ENCODE assay signal across 23 mouse cellular contexts in genomic region chr7:83652498-83652897, GRCm38 (mm10). TPM values are rescaled to one million over a fixed set of nuclear protein-coding genes. Genes with fewer than 3 reads are reported as not detected.
DNase-seq lines count a peak whose midpoint lies in the region; ATAC-seq and TF ChIP-seq lines count a peak whose summit lies in the region.
"Had no signal": no experiment of that assay in that cellular context is flagged by ENCODE, and none has a peak within 500 bp of the region (broad histone marks: within the 10 kb centered on the region; RNA-seq: fewer than 3 reads in every experiment).

No protein-coding gene starts in this region.

- H3K4me2 ChIP-seq in midbrain, postnatal 0 days (ENCODE audit: low read depth, low read length, poor library complexity, severe bottlenecking), result no peak overlapping the region
- no peak overlapping the region for H3K4me2 ChIP-seq in midbrain, embryonic 15.5 days
- no peak overlapping the region for H3K4me2 ChIP-seq in stomach, postnatal 0 days (replicated peaks; ENCODE audit: low read depth)
- H3K4me2 ChIP-seq: embryonic facial prominence, embryonic 13.5 days; forebrain, embryonic 12.5 days; heart, embryonic 11.5 days; hindbrain, embryonic 12.5 days had no signal

- DNase-seq in heart, adult 2 months, result no peak
- DNase-seq in heart, postnatal 25 days (ENCODE audit: low spot score), result no peak
- DNase-seq in midbrain, postnatal 0 days (ENCODE audit: low spot score), result no peak
- DNase-seq in stomach, postnatal 0 days (ENCODE audit: low spot score), result no peak
- no peak for DNase-seq in spleen, adult 12 weeks (ENCODE audit: low spot score)
- DNase-seq: adrenal gland, adult 8-10 months; cerebellum, adult 2 months; cerebellum, postnatal 25 days; gastrocnemius, adult 2 months; heart, postnatal 10 days; kidney, adult 18-20 months; lung, postnatal 4 days; midbrain, embryonic 14.5 days; thymus, postnatal 25 days had no signal

- H3K27ac ChIP-seq in heart, adult 2 months, result no peak overlapping the region
- H3K27ac ChIP-seq in midbrain, postnatal 0 days (ENCODE audit: low read depth, low read length), result no peak overlapping the region
- H3K27ac ChIP-seq in midbrain, embryonic 15.5 days, result no peak overlapping the region
- no peak overlapping the region for H3K27ac ChIP-seq in brown adipose tissue, adult 24 weeks (replicated peaks; ENCODE audit: low read depth, low read length)
- H3K27ac ChIP-seq in stomach, postnatal 0 days (replicated peaks), result no peak overlapping the region
- H3K27ac ChIP-seq: embryonic facial prominence, embryonic 13.5 days; forebrain, embryonic 12.5 days; gastrocnemius, adult 2 months; hindbrain, embryonic 12.5 days; limb, embryonic 10.5 days had no signal

- H3K36me3 ChIP-seq in heart, adult 2 months (ENCODE audit: control insufficient read depth, insufficient read depth, low read length), result no peaks in the 10 kb centered on the region; the same call in 1 of the 2 replicates
- no peaks in the 10 kb centered on the region for H3K36me3 ChIP-seq in midbrain, postnatal 0 days (ENCODE audit: insufficient read depth, low read length)
- H3K36me3 ChIP-seq in midbrain, embryonic 15.5 days (replicated peaks), result no peaks in the 10 kb centered on the region
- H3K36me3 ChIP-seq in stomach, postnatal 0 days (ENCODE audit: control insufficient read depth, insufficient read depth, low read length), result no peaks in the 10 kb centered on the region
- H3K36me3 ChIP-seq: embryonic facial prominence, embryonic 13.5 days; forebrain, embryonic 12.5 days; hindbrain, embryonic 12.5 days; limb, embryonic 10.5 days had no signal

- H3K27me3 ChIP-seq in heart, adult 2 months (ENCODE audit: control insufficient read depth, insufficient read depth, low read length), result no peaks in the 10 kb centered on the region
- no peaks in the 10 kb centered on the region for H3K27me3 ChIP-seq in midbrain, postnatal 0 days (ENCODE audit: insufficient read depth, low read length)
- H3K27me3 ChIP-seq in midbrain, embryonic 15.5 days (replicated peaks), result no peaks in the 10 kb centered on the region
- H3K27me3 ChIP-seq in stomach, postnatal 0 days (ENCODE audit: control insufficient read depth, insufficient read depth, low read length), result no peaks in the 10 kb centered on the region
- H3K27me3 ChIP-seq: embryonic facial prominence, embryonic 13.5 days; forebrain, embryonic 12.5 days; hindbrain, embryonic 12.5 days had no signal

- no peaks in the 10 kb centered on the region for H3K79me2 ChIP-seq in heart, adult 2 months (replicated peaks; ENCODE audit: control insufficient read depth, insufficient read depth, low read length)

- WGBS in heart, adult 2 months, result 76% methylated on average over 5 of the region's 5 CpGs
- WGBS in midbrain, postnatal 0 days, result 83% methylated on average over 5 of the region's 5 CpGs
- WGBS in midbrain, embryonic 15.5 days, result 78% methylated on average over 5 of the region's 5 CpGs
- 83% methylated on average over 5 of the region's 5 CpGs for WGBS in stomach, postnatal 0 days

- intact Hi-C loops in heart, adult 2 months (cut with DNase I), result loop anchor here (2.0 kb wide), 1 partner anchor 20 kb away; no protein-coding TSS in a partner anchor
- intact Hi-C loops in heart, postnatal 25 days (cut with DNase I), result no loop called here

- no peak for TF ChIP-seq POLR2A in heart, adult 2 months (IDR thresholded peaks at IDR 0.05; ENCODE audit: insufficient read depth, low read depth, low read length)

- H3K4me3 ChIP-seq in heart, adult 2 months, result no peak overlapping the region
- H3K4me3 ChIP-seq in midbrain, postnatal 0 days (ENCODE audit: low read depth, low read length), result no peak overlapping the region
- H3K4me3 ChIP-seq in midbrain, embryonic 15.5 days, result no peak overlapping the region
- 0 out of 2 replicates have a peak overlapping the region, but pooled peaks have one; percentile 10 for H3K4me3 ChIP-seq in brown adipose tissue, adult 24 weeks (ENCODE audit: insufficient read depth, low read depth, low read length)
- H3K4me3 ChIP-seq in stomach, postnatal 0 days (ENCODE audit: low read depth, low read length), result no peak overlapping the region
- H3K4me3 ChIP-seq: embryonic facial prominence, embryonic 13.5 days; erythroblast, embryonic 14.5 days; forebrain, embryonic 12.5 days; hindbrain, embryonic 12.5 days; limb, embryonic 10.5 days; myocyte had no signal

- ATAC-seq in midbrain, postnatal 0 days (ENCODE audit: low FRiP score), result no peak
- ATAC-seq in midbrain, embryonic 15.5 days (replicated peaks), result no peak
- ATAC-seq in stomach, postnatal 0 days (ENCODE audit: low FRiP score, low TSS enrichment), result no peak

- peaks cover 11% of the 10 kb centered on the region for H3K4me1 ChIP-seq in heart, adult 2 months (ENCODE audit: control insufficient read depth, insufficient read depth, low read length)
- H3K4me1 ChIP-seq in midbrain, postnatal 0 days (ENCODE audit: insufficient read depth, low read length), result no peaks in the 10 kb centered on the region
- no peaks in the 10 kb centered on the region for H3K4me1 ChIP-seq in midbrain, embryonic 15.5 days
- H3K4me1 ChIP-seq in brown adipose tissue, adult 24 weeks (ENCODE audit: control insufficient read depth, insufficient read depth, insufficient read length, low read length), result peaks cover 28% of the 10 kb centered on the region
- H3K4me1 ChIP-seq in stomach, postnatal 0 days (replicated peaks; ENCODE audit: control insufficient read depth, insufficient read depth), result no peaks in the 10 kb centered on the region
- H3K4me1 ChIP-seq: forebrain, embryonic 12.5 days; hindbrain, embryonic 12.5 days had no signal

- H3K9me3 ChIP-seq in midbrain, postnatal 0 days (ENCODE audit: low read length), result no peaks in the 10 kb centered on the region
- H3K9me3 ChIP-seq in midbrain, embryonic 15.5 days, result no peaks in the 10 kb centered on the region
- H3K9me3 ChIP-seq in stomach, postnatal 0 days (ENCODE audit: control insufficient read depth, low read length), result no peaks in the 10 kb centered on the region
- H3K9me3 ChIP-seq: embryonic facial prominence, embryonic 13.5 days; forebrain, embryonic 12.5 days; hindbrain, embryonic 12.5 days; limb, embryonic 10.5 days had no signal

- TF ChIP-seq CTCF in heart, adult 2 months (IDR thresholded peaks at IDR 0.05), result peak; percentile 11; the same call in 1 of the 2 replicates
- 0 out of 2 replicates have a peak, but pooled peaks have one; percentile 11 for TF ChIP-seq CTCF in midbrain, postnatal 0 days (IDR thresholded peaks at IDR 0.05)
- TF ChIP-seq CTCF in stomach, postnatal 0 days (IDR thresholded peaks at IDR 0.05; ENCODE audit: low read depth), result peak; percentile 15; the same call in 1 of the 2 replicates

- no peak for TF ChIP-seq EP300 in heart, adult 2 months (IDR thresholded peaks at IDR 0.05; ENCODE audit: insufficient read depth, low read depth, low read length)
- TF ChIP-seq EP300 in stomach, postnatal 0 days (optimal IDR thresholded peaks at IDR 0.05), result no peak

- H3K9ac ChIP-seq in heart, adult 2 months (ENCODE audit: low read depth, low read length), result no peak overlapping the region
- H3K9ac ChIP-seq in midbrain, postnatal 0 days (replicated peaks; ENCODE audit: low read length, poor library complexity, severe bottlenecking), result no peak overlapping the region
- no peak overlapping the region for H3K9ac ChIP-seq in midbrain, embryonic 15.5 days
- H3K9ac ChIP-seq in stomach, postnatal 0 days (ENCODE audit: low read length), result no peak overlapping the region
- H3K9ac ChIP-seq: embryonic facial prominence, embryonic 13.5 days; forebrain, embryonic 12.5 days; hindbrain, embryonic 12.5 days had no signal

RNA-seq across cellular contexts. Expression of gene Stard5, which starts 20.7 kb away (rescaled TPM):
- 1 to 10 TPM; 8.6 to 9.2 TPM for total RNA-seq in heart, adult 2 months (2021)
- 6.7 and 9.6 TPM in 2 replicates for polyA plus RNA-seq in heart, adult 2 months (2012; rRNA removed)
- 10 to 100 TPM; 11.0 to 11.9 TPM for total RNA-seq in heart, postnatal 25 days (2021)
- 6.8 TPM in 2 replicates for total RNA-seq in midbrain, postnatal 0 days (2014; rRNA removed)
- polyA plus RNA-seq in midbrain, postnatal 0 days (2015; fragmentation: Nextera tagmentation; extraction: Ambion mirVana), result 4.3 and 5.5 TPM in 2 replicates
- 5.9 TPM in 2 replicates for polyA plus RNA-seq in midbrain, embryonic 15.5 days (2015; fragmentation: Nextera tagmentation; extraction: Ambion mirVana)
- 19.6 and 23.4 TPM in 2 replicates for polyA plus RNA-seq in brown adipose tissue, adult 24 weeks (2012; ENCODE audit: insufficient read depth, insufficient read length, missing spikeins)
- polyA plus RNA-seq in stomach, postnatal 0 days (2015; fragmentation: Nextera tagmentation; extraction: Ambion mirVana), result 33.8 and 34.1 TPM in 2 replicates
